22 mouse cellular contexts compared by ENCODE assay signal in genomic region chr19:16231584-16231983, GRCm38 (mm10).
"Had no signal": no experiment of that assay in that cellular context is flagged by ENCODE, and none has a peak within 500 bp of the region (broad histone marks: within the 10 kb centered on the region; RNA-seq: fewer than 3 reads in every experiment).

No protein-coding gene starts in this region.

- H3K9me3 ChIP-seq: liver, embryonic 15.5 days; lung, embryonic 15.5 days; megakaryocyte, embryonic 14.5 days; midbrain, embryonic 13.5 days; midbrain, embryonic 15.5 days; neural tube, embryonic 13.5 days; neural tube, embryonic 15.5 days; stomach, embryonic 15.5 days had no signal

- H3K4me1 ChIP-seq: liver, embryonic 15.5 days; stomach, embryonic 15.5 days had no signal

- H3K4me2 ChIP-seq: liver, embryonic 15.5 days; lung, embryonic 15.5 days; midbrain, embryonic 11.5 days; midbrain, embryonic 13.5 days; midbrain, embryonic 15.5 days; neural tube, embryonic 13.5 days; neural tube, embryonic 15.5 days; stomach, embryonic 15.5 days had no signal

- H3K27ac ChIP-seq: liver, embryonic 15.5 days; lung, embryonic 15.5 days; macrophage; midbrain, embryonic 13.5 days; midbrain, embryonic 15.5 days; neural tube, embryonic 13.5 days; neural tube, embryonic 15.5 days; stomach, embryonic 15.5 days; stomach, postnatal 0 days had no signal

- H3K27me3 ChIP-seq: liver, embryonic 15.5 days; lung, embryonic 15.5 days; megakaryocyte, embryonic 14.5 days; midbrain, embryonic 13.5 days; midbrain, embryonic 15.5 days; neural tube, embryonic 13.5 days; neural tube, embryonic 15.5 days; stomach, embryonic 15.5 days had no signal

- H3K9ac ChIP-seq: liver, embryonic 15.5 days; liver, postnatal 0 days; lung, embryonic 15.5 days; midbrain, embryonic 13.5 days; midbrain, embryonic 15.5 days; neural tube, embryonic 13.5 days; neural tube, embryonic 15.5 days; stomach, embryonic 15.5 days had no signal

- DNase-seq: liver, postnatal 0 days; lung, adult 2 months; lung, postnatal 14 days; retina, postnatal 1 day; right cerebral cortex, adult 18-20 months; right cerebral cortex, postnatal 25 days; right cerebral cortex, postnatal 4 days; spleen, adult 18-20 months; thymus, adult 2 months; thymus, postnatal 25 days; thymus, postnatal 4 days had no signal

- H3K4me3 ChIP-seq: liver, embryonic 15.5 days; lung, embryonic 15.5 days; megakaryocyte, embryonic 14.5 days; midbrain, embryonic 13.5 days; midbrain, embryonic 15.5 days; neural tube, embryonic 13.5 days; neural tube, embryonic 15.5 days; stomach, embryonic 15.5 days had no signal

- H3K36me3 ChIP-seq: liver, embryonic 15.5 days; lung, embryonic 15.5 days; midbrain, embryonic 15.5 days; neural tube, embryonic 13.5 days had no signal
